Mouse (Mus musculus): Measurements from ENCODE around the gene Cyb5d1. TPM values are rescaled to one million over a fixed set of nuclear protein-coding genes. Genes with fewer than 3 reads are reported as not detected.
"Not testable (repeated sequence)": the region's sequence is repeated elsewhere in the genome, so short reads cannot be mapped to it uniquely, and the experiment has no call there.

Gene Cyb5d1
- polyA plus RNA-seq (2015; fragmentation: Nextera tagmentation; extraction: Ambion mirVana) = 41.8 and 47.7 TPM in 2 replicates

- Histone ChIP-seq H3K27ac (peak within 1 kb of the TSS; percentile 97), H3K4me3 (replicated peaks) (peak within 1 kb of the TSS; percentile 67), H3K4me2 (replicated peaks) (peak within 1 kb of the TSS; percentile 85), H3K9ac (replicated peaks) (peak within 1 kb of the TSS; percentile 83), H3K36me3 (peaks cover 20% of the 10 kb centered on the region), H3K4me1 (replicated peaks) (peaks cover 44% of the 10 kb centered on the region)
- under 1% methylated on average over 20 of the region's 24 CpGs for WGBS
- H3K9me3 ChIP-seq, H3K27me3 ChIP-seq: not testable (repeated sequence)
- peak; percentile 75 for ATAC-seq
Measured at GRCm38 (mm10) chr11:69395235-69395633, at the start of gene Cyb5d1, which contains the start of gene Naa38. Cyb5d1 (minus strand) TSS chr11:69395631. Naa38 (plus strand) TSS chr11:69395487.

- no peak overlapping the region for H3K4me3 ChIP-seq (replicated peaks)
- WGBS = 54% methylated on average over 5 of the region's 5 CpGs
- no peaks in the 10 kb centered on the region for H3K27me3 ChIP-seq
- no peak overlapping the region for H3K27ac ChIP-seq
- no peak for ATAC-seq
- no peak overlapping the region for H3K9ac ChIP-seq (replicated peaks)
- H3K4me1 ChIP-seq (replicated peaks) = 0 out of 2 replicates have a peak, but pooled peaks cover 7% of the 10 kb centered on the region
- no peaks in the 10 kb centered on the region for H3K36me3 ChIP-seq
- H3K4me2 ChIP-seq (replicated peaks) = no peak overlapping the region
- no peaks in the 10 kb centered on the region for H3K9me3 ChIP-seq
Measured at GRCm38 (mm10) chr11:69443328-69443727, 47.9 kb upstream of the Cyb5d1 start.

- no peak for ATAC-seq
- H3K27ac ChIP-seq = no peak overlapping the region
- H3K27me3 ChIP-seq = no peaks in the 10 kb centered on the region; the same call in 1 of the 2 replicates
- H3K36me3 ChIP-seq = no peaks in the 10 kb centered on the region
- peaks cover 2% of the 10 kb centered on the region for H3K4me1 ChIP-seq (replicated peaks)
- WGBS = 38% methylated on average over 3 of the region's 3 CpGs
- no peaks in the 10 kb centered on the region for H3K9me3 ChIP-seq
- H3K4me3 ChIP-seq (replicated peaks) = no peak overlapping the region
- no peak overlapping the region for H3K4me2 ChIP-seq (replicated peaks)
- no peak overlapping the region for H3K9ac ChIP-seq (replicated peaks)
Measured at GRCm38 (mm10) chr11:69437291-69437690, 41.9 kb upstream of the Cyb5d1 start.

- H3K36me3 ChIP-seq = no peaks in the 10 kb centered on the region
- no peak overlapping the region for H3K27ac ChIP-seq
- H3K9me3 ChIP-seq = no peaks in the 10 kb centered on the region
- no peak overlapping the region for H3K9ac ChIP-seq (replicated peaks)
- H3K27me3 ChIP-seq = no peaks in the 10 kb centered on the region; the same call in 1 of the 2 replicates
- 64% methylated on average over 6 of the region's 6 CpGs for WGBS
- H3K4me2 ChIP-seq (replicated peaks) = no peak overlapping the region
- peaks cover 3% of the 10 kb centered on the region for H3K4me1 ChIP-seq (replicated peaks)
- no peak for ATAC-seq
- H3K4me3 ChIP-seq (replicated peaks) = no peak overlapping the region
Measured at GRCm38 (mm10) chr11:69433189-69433588, 37.8 kb upstream of the Cyb5d1 start.

DNA sequence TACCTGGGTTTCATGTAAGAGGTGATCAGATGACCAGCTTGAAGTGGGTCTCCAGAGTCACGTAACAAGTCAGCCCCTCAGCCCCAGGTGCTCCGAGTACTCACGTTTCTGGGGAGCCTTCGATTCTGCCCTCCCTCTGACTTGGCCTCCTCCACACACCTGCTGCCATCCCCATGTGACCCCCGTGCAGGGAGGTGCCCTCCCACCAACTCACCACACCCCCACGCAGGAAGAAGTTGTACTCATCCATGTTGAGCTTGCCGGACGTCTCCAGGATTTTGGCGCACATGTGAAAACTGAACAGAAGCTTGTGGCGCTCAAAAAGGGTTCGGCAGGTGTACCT lies 37.2 kb upstream of the Cyb5d1 start:
- H3K4me3 ChIP-seq (replicated peaks) = no peak overlapping the region
- H3K9me3 ChIP-seq = no peaks in the 10 kb centered on the region
- peaks cover 3% of the 10 kb centered on the region for H3K4me1 ChIP-seq (replicated peaks)
- no peak overlapping the region for H3K9ac ChIP-seq (replicated peaks)
- no peak for ATAC-seq
- 72% methylated on average over 11 of the region's 11 CpGs for WGBS
- no peaks in the 10 kb centered on the region for H3K36me3 ChIP-seq
- no peak overlapping the region for H3K4me2 ChIP-seq (replicated peaks)
- no peak overlapping the region for H3K27ac ChIP-seq
- no peaks in the 10 kb centered on the region; the same call in 1 of the 2 replicates for H3K27me3 ChIP-seq

DNA sequence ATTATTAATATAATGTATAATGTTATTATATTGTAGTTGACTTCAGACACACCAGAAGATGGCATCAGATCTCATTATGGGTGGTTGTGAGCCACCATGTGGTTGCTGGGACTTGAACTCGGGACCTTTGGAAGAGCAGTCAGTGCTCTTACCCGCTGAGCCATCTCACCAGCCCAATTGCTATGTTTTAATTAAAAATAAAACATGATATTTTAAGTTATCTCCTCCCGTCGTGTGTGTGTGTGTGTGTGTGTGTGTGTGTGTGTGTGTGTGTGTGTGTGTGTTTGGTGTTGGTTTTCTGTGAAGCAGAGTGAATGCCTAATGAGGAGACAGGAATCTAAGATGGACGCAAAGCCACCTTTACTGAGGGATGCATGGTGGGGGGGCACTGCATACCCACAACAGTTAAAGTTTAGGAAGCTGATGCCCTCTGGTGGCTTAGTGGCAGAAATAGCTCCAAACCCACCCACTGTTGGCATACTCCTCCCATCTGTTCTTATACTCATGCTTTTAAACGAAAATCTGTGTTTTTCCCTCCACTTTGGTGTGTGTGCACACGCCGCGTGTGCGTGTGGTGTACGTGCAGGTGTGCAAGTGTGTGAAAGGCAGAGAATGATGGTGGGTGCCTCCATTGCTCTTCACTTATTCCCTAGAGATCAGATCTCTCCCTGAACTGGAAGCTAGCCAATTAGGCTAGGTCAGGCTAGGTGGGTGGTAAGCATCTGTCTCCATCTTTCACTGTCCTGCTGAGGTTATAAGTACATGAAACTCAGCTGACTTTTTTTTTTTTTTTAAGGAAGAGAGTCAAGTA lies 36.6 kb upstream of the Cyb5d1 start:
- no peak overlapping the region for H3K9ac ChIP-seq (replicated peaks)
- no peaks in the 10 kb centered on the region for H3K9me3 ChIP-seq
- H3K4me1 ChIP-seq (replicated peaks) = peaks cover 3% of the 10 kb centered on the region
- ATAC-seq = peak; percentile 89
- no peak overlapping the region for H3K27ac ChIP-seq
- no peaks in the 10 kb centered on the region for H3K36me3 ChIP-seq
- no peaks in the 10 kb centered on the region; the same call in 1 of the 2 replicates for H3K27me3 ChIP-seq
- H3K4me3 ChIP-seq (replicated peaks) = no peak overlapping the region
- 46% methylated on average over 11 of the region's 11 CpGs for WGBS
- no peak overlapping the region for H3K4me2 ChIP-seq (replicated peaks)

- no peak overlapping the region for H3K27ac ChIP-seq
- H3K9me3 ChIP-seq = no peaks in the 10 kb centered on the region
- peaks cover 3% of the 10 kb centered on the region for H3K4me1 ChIP-seq (replicated peaks)
- ATAC-seq = no peak
- H3K4me3 ChIP-seq (replicated peaks) = no peak overlapping the region
- H3K27me3 ChIP-seq = no peaks in the 10 kb centered on the region; the same call in 1 of the 2 replicates
- 89% methylated on average over 15 of the region's 15 CpGs for WGBS
- no peak overlapping the region for H3K4me2 ChIP-seq (replicated peaks)
- H3K36me3 ChIP-seq = no peaks in the 10 kb centered on the region
- H3K9ac ChIP-seq (replicated peaks) = no peak overlapping the region
Measured at GRCm38 (mm10) chr11:69430631-69431030, 35.2 kb upstream of the Cyb5d1 start.

DNA sequence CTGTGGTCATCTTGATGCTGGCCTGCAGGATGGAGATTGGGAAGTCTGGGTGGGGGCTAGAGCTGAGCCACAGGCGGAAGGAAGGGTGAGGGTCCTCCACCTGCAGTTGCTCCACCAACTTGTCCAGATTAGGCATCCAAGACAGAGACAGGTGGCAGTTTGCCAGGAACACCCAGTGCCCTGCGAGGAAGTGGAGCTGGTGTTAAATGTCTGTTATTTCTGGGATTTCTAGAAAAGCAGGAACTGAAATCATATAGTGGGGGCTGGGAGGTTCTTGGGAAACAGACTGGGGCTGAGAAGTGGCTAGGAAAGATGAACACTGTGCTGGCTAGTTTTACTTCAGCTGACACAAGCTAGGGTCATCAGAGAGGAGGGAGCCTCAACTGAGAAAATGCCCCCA lies 33.9 kb upstream of the Cyb5d1 start:
- no peaks in the 10 kb centered on the region for H3K9me3 ChIP-seq
- H3K4me3 ChIP-seq (replicated peaks) = no peak overlapping the region
- no peak overlapping the region for H3K4me2 ChIP-seq (replicated peaks)
- no peak overlapping the region for H3K27ac ChIP-seq
- H3K4me1 ChIP-seq (replicated peaks) = peaks cover 3% of the 10 kb centered on the region
- no peak overlapping the region for H3K9ac ChIP-seq (replicated peaks)
- no peak for ATAC-seq
- WGBS = 72% methylated on average over 2 of the region's 2 CpGs
- no peaks in the 10 kb centered on the region; the same call in 1 of the 2 replicates for H3K27me3 ChIP-seq
- H3K36me3 ChIP-seq = no peaks in the 10 kb centered on the region

DNA sequence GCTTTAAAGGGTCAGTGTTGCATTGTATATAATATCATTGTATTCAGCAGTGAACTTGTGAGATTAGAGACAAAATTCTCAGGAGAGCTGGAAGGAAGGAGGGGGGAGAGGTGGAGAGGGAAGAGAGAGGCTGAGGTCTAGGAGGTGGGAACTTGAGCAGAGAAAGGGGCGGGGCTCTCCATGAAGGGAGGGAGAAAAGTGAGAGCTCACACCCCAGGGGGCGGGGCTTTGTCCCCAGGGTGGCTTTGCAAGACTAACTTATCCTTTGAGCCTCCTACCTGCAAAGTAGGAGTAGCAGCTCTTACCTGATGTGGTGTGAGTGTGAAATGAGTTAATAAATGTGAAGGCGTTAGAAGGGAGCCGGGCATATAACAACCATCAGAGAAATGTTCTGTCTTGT lies 33.3 kb upstream of the Cyb5d1 start:
- no peak overlapping the region for H3K9ac ChIP-seq (replicated peaks)
- no peak overlapping the region for H3K4me3 ChIP-seq (replicated peaks)
- H3K27ac ChIP-seq = no peak overlapping the region
- peaks cover 4% of the 10 kb centered on the region; the same call in 1 of the 2 replicates for H3K27me3 ChIP-seq
- H3K4me2 ChIP-seq (replicated peaks) = no peak overlapping the region
- no peak for ATAC-seq
- no peaks in the 10 kb centered on the region for H3K36me3 ChIP-seq
- 39% methylated on average over 4 of the region's 4 CpGs for WGBS
- H3K9me3 ChIP-seq = no peaks in the 10 kb centered on the region
- H3K4me1 ChIP-seq (replicated peaks) = peaks cover 3% of the 10 kb centered on the region

- WGBS = 77% methylated on average over 2 of the region's 2 CpGs
- no peak overlapping the region for H3K27ac ChIP-seq
- H3K4me1 ChIP-seq (replicated peaks) = peaks cover 5% of the 10 kb centered on the region
- H3K36me3 ChIP-seq = no peaks in the 10 kb centered on the region
- no peaks in the 10 kb centered on the region for H3K9me3 ChIP-seq
- H3K9ac ChIP-seq (replicated peaks) = no peak overlapping the region
- H3K27me3 ChIP-seq = peaks cover 27% of the 10 kb centered on the region
- no peak for ATAC-seq
- no peak overlapping the region for H3K4me3 ChIP-seq (replicated peaks)
- H3K4me2 ChIP-seq (replicated peaks) = no peak overlapping the region
Measured at GRCm38 (mm10) chr11:69426246-69426645, 30.8 kb upstream of the Cyb5d1 start.

- Histone ChIP-seq H3K4me1 (replicated peaks) (peaks cover 28% of the 10 kb centered on the region), H3K4me2 (replicated peaks) (no peak overlapping the region), H3K27ac (no peak overlapping the region), H3K9ac (replicated peaks) (no peak overlapping the region), H3K27me3 (peaks cover 41% of the 10 kb centered on the region), H3K9me3 (no peaks in the 10 kb centered on the region), H3K4me3 (replicated peaks) (no peak overlapping the region), H3K36me3 (no peaks in the 10 kb centered on the region)
- WGBS = 77% methylated on average over 6 of the region's 6 CpGs
- ATAC-seq = no peak
Measured at GRCm38 (mm10) chr11:69423885-69424284, 28.5 kb upstream of the Cyb5d1 start.

- Histone ChIP-seq H3K9ac (replicated peaks) (no peak overlapping the region), H3K36me3 (no peaks in the 10 kb centered on the region), H3K9me3 (no peaks in the 10 kb centered on the region), H3K4me2 (replicated peaks) (no peak overlapping the region), H3K27me3 (peaks cover 41% of the 10 kb centered on the region), H3K4me3 (replicated peaks) (no peak overlapping the region), H3K27ac (no peak overlapping the region), H3K4me1 (replicated peaks) (peaks cover 34% of the 10 kb centered on the region)
- 90% methylated on average over 10 of the region's 10 CpGs for WGBS
- no peak for ATAC-seq
Measured at GRCm38 (mm10) chr11:69422842-69423241, 27.4 kb upstream of the Cyb5d1 start.
